Mouse (Mus musculus): ENCODE measurements around the gene Tbata. TPM values are rescaled to one million over a fixed set of nuclear protein-coding genes. Genes with fewer than 3 reads are reported as not detected.

Gene Tbata
- total RNA-seq (2021), result not detected
- long read RNA-seq, experiment 1, result 0 reads
- long read RNA-seq, experiment 2, result 0 reads

GRCm38 (mm10) chr10:61171654-61172053 is at the start of gene Tbata:
TSS of gene Tbata (plus strand) at chr10:61171954.
- no peak for DNase-seq (ENCODE audit: low spot score in 2 of 2)

GRCm38 (mm10) chr10:61123276-61123913 is 48.4 kb upstream of the Tbata start:
- no peak for DNase-seq (ENCODE audit: low spot score in 2 of 2)

GRCm38 (mm10) chr10:61124462-61124861 is 47.3 kb upstream of the Tbata start:
- DNase-seq (ENCODE audit: low spot score in 2 of 2), result no peak

GRCm38 (mm10) chr10:61128701-61129365 is 42.9 kb upstream of the Tbata start:
- no peak for DNase-seq (ENCODE audit: low spot score in 2 of 2)

GRCm38 (mm10) chr10:61130959-61131358 is 40.8 kb upstream of the Tbata start:
- DNase-seq (ENCODE audit: low spot score in 2 of 2), result no peak

- DNase-seq (ENCODE audit: low spot score in 2 of 2), result no peak
Observed at GRCm38 (mm10) chr10:61134041-61134440, 37.7 kb upstream of the Tbata start.

GRCm38 (mm10) chr10:61135226-61135839 is 36.4 kb upstream of the Tbata start:
- DNase-seq (ENCODE audit: low spot score in 2 of 2), result no peak

- DNase-seq (ENCODE audit: low spot score in 2 of 2), result no peak
Observed at GRCm38 (mm10) chr10:61137567-61137966, 34.2 kb upstream of the Tbata start.

GRCm38 (mm10) chr10:61143343-61143742 is 28.4 kb upstream of the Tbata start:
- DNase-seq (ENCODE audit: low spot score in 2 of 2), result no peak

GRCm38 (mm10) chr10:61145766-61146118 is 26.0 kb upstream of the Tbata start:
- no peak for DNase-seq (ENCODE audit: low spot score in 2 of 2)

GRCm38 (mm10) chr10:61146119-61146806 is 25.5 kb upstream of the Tbata start:
- peak; percentile 65 to 70 for DNase-seq (ENCODE audit: low spot score in 2 of 2)

GRCm38 (mm10) chr10:61146807-61147156 is 25.0 kb upstream of the Tbata start:
- peak; percentile 19 to 41 for DNase-seq (ENCODE audit: low spot score in 2 of 2)

GRCm38 (mm10) chr10:61147157-61148040 is 24.4 kb upstream of the Tbata start, which contains the start of gene Sgpl1:
TSS of gene Sgpl1 (minus strand) at chr10:61147703.
- peak; percentile 91 to 93 for DNase-seq (ENCODE audit: low spot score in 2 of 2)

GRCm38 (mm10) chr10:61149476-61149875 is 22.3 kb upstream of the Tbata start:
- DNase-seq (ENCODE audit: low spot score in 2 of 2), result no peak

GRCm38 (mm10) chr10:61150616-61151015 is 21.1 kb upstream of the Tbata start:
- no peak for DNase-seq (ENCODE audit: low spot score in 2 of 2)

- no peak for DNase-seq (ENCODE audit: low spot score in 2 of 2)
Observed at GRCm38 (mm10) chr10:61152131-61152530, 19.6 kb upstream of the Tbata start.

GRCm38 (mm10) chr10:61155611-61156010 is 16.1 kb upstream of the Tbata start:
- no peak for DNase-seq (ENCODE audit: low spot score in 2 of 2)

- no peak for DNase-seq (ENCODE audit: low spot score in 2 of 2)
Observed at GRCm38 (mm10) chr10:61156453-61156852, 15.3 kb upstream of the Tbata start.

GRCm38 (mm10) chr10:61158594-61158993 is 13.2 kb upstream of the Tbata start:
- no peak for DNase-seq (ENCODE audit: low spot score in 2 of 2)

- no peak for DNase-seq (ENCODE audit: low spot score in 2 of 2)
Observed at GRCm38 (mm10) chr10:61160089-61160488, 11.7 kb upstream of the Tbata start.

GRCm38 (mm10) chr10:61160671-61161070 is 11.1 kb upstream of the Tbata start:
- peak in 1 of 2 experiments; percentile 29 for DNase-seq (ENCODE audit: low spot score in 2 of 2)

Data from adrenal gland, adult 18-20 months (tissue).